Mouse (Mus musculus): ENCODE data around the gene Ddx17. TPM values are rescaled to one million over a fixed set of nuclear protein-coding genes. Genes with fewer than 3 reads are reported as not detected.
A peak's percentile ranks its signal among the peaks of the same experiment; 100 is the strongest.

Ddx17 gene
- polyA plus RNA-seq, 1 experiment from 2014 or later = 109 TPM

GRCm38 (mm10) chr15:79548226-79548625 lies 1.7 kb upstream of the Ddx17 start:
- Histone ChIP-seq H3K9me3 (ENCODE audit: control insufficient read depth, low read length) (no peaks in the 10 kb centered on the region), H3K4me2 (ENCODE audit: low read depth, low read length, severe bottlenecking) (no peak overlapping the region), H3K27me3 (ENCODE audit: control insufficient read depth, insufficient read depth, low read length) (no peaks in the 10 kb centered on the region), H3K4me1 (replicated peaks; ENCODE audit: control insufficient read depth, insufficient read depth, low read length) (peaks cover 9% of the 10 kb centered on the region), H3K4me3 (ENCODE audit: low read depth, low read length) (no peak overlapping the region), H3K27ac (ENCODE audit: low read depth, low read length) (no peak overlapping the region), H3K36me3 (ENCODE audit: control insufficient read depth, insufficient read depth, low read length) (peaks cover 4% of the 10 kb centered on the region), H3K9ac (ENCODE audit: low read length) (no peak overlapping the region)
- DNase-seq (ENCODE audit: low spot score) (no peak), ATAC-seq (replicated peaks; ENCODE audit: low FRiP score) (no peak)
- 93% methylated on average over 2 of the region's 2 CpGs for WGBS

GRCm38 (mm10) chr15:79547289-79547820 lies 814 bp upstream of the Ddx17 start:
- no peaks in the 10 kb centered on the region for H3K9me3 ChIP-seq (ENCODE audit: control insufficient read depth, low read length)
- H3K27me3 ChIP-seq (ENCODE audit: control insufficient read depth, insufficient read depth, low read length) = no peaks in the 10 kb centered on the region
- H3K4me3 ChIP-seq (ENCODE audit: low read depth, low read length) = peak overlapping the region; percentile 96
- ATAC-seq (replicated peaks; ENCODE audit: low FRiP score) (no peak; the same call in 1 of the 2 replicates), DNase-seq (ENCODE audit: low spot score) (no peak)
- WGBS = 83% methylated on average over 17 of the region's 17 CpGs
- peak overlapping the region; percentile 94 for H3K27ac ChIP-seq (ENCODE audit: low read depth, low read length)
- H3K36me3 ChIP-seq (ENCODE audit: control insufficient read depth, insufficient read depth, low read length) = peaks cover 11% of the 10 kb centered on the region
- H3K9ac ChIP-seq (ENCODE audit: low read length) = peak overlapping the region; percentile 99
- H3K4me1 ChIP-seq (replicated peaks; ENCODE audit: control insufficient read depth, insufficient read depth, low read length) = peaks cover 9% of the 10 kb centered on the region
- H3K4me2 ChIP-seq (ENCODE audit: low read depth, low read length, severe bottlenecking) = peak overlapping the region; percentile 58

- Histone ChIP-seq H3K4me1 (replicated peaks; ENCODE audit: control insufficient read depth, insufficient read depth, low read length) (peaks cover 9% of the 10 kb centered on the region), H3K9me3 (ENCODE audit: control insufficient read depth, low read length) (no peaks in the 10 kb centered on the region), H3K9ac (ENCODE audit: low read length) (peak overlapping the region; percentile 99), H3K27ac (ENCODE audit: low read depth, low read length) (peak overlapping the region; percentile 93), H3K27me3 (ENCODE audit: control insufficient read depth, insufficient read depth, low read length) (no peaks in the 10 kb centered on the region), H3K36me3 (ENCODE audit: control insufficient read depth, insufficient read depth, low read length) (peaks cover 16% of the 10 kb centered on the region), H3K4me3 (ENCODE audit: low read depth, low read length) (peak overlapping the region; percentile 96), H3K4me2 (ENCODE audit: low read depth, low read length, severe bottlenecking) (peak overlapping the region; percentile 83)
- DNase-seq (ENCODE audit: low spot score) (no peak), ATAC-seq (replicated peaks; ENCODE audit: low FRiP score) (peak; percentile 68)
- under 1% methylated on average over 45 of the region's 52 CpGs for WGBS
Observed at GRCm38 (mm10) chr15:79545921-79546399, 581 bp downstream of the Ddx17 start.

GRCm38 (mm10) chr15:79545496-79545895 lies 1.0 kb downstream of the Ddx17 start:
- no peak for ATAC-seq (replicated peaks; ENCODE audit: low FRiP score)
- DNase-seq (ENCODE audit: low spot score) = no peak

GRCm38 (mm10) chr15:79543968-79544367 lies 2.6 kb downstream of the Ddx17 start:
- peak overlapping the region; percentile 12; the same call in 1 of the 2 replicates for H3K4me2 ChIP-seq (ENCODE audit: low read depth, low read length, severe bottlenecking)
- H3K36me3 ChIP-seq (ENCODE audit: control insufficient read depth, insufficient read depth, low read length) = peaks cover 19% of the 10 kb centered on the region
- no peak overlapping the region for H3K27ac ChIP-seq (ENCODE audit: low read depth, low read length)
- H3K9ac ChIP-seq (ENCODE audit: low read length) = no peak overlapping the region
- 94% methylated on average over 3 of the region's 3 CpGs for WGBS
- H3K4me3 ChIP-seq (ENCODE audit: low read depth, low read length) = no peak overlapping the region
- peaks cover 9% of the 10 kb centered on the region for H3K4me1 ChIP-seq (replicated peaks; ENCODE audit: control insufficient read depth, insufficient read depth, low read length)
- ATAC-seq (replicated peaks; ENCODE audit: low FRiP score) (no peak), DNase-seq (ENCODE audit: low spot score) (no peak)
- no peaks in the 10 kb centered on the region for H3K27me3 ChIP-seq (ENCODE audit: control insufficient read depth, insufficient read depth, low read length)
- H3K9me3 ChIP-seq (ENCODE audit: control insufficient read depth, low read length) = no peaks in the 10 kb centered on the region

More at GRCm38 (mm10) chr15:79545496-79545895, 1.0 kb downstream of the Ddx17 start:
- H3K4me1 ChIP-seq (replicated peaks; ENCODE audit: control insufficient read depth, insufficient read depth, low read length) = peaks cover 9% of the 10 kb centered on the region
- 10% methylated on average over 3 of the region's 3 CpGs for WGBS
- H3K9me3 ChIP-seq (ENCODE audit: control insufficient read depth, low read length) = no peaks in the 10 kb centered on the region
- H3K36me3 ChIP-seq (ENCODE audit: control insufficient read depth, insufficient read depth, low read length) = peaks cover 16% of the 10 kb centered on the region
- peak overlapping the region; percentile 99 for H3K9ac ChIP-seq (ENCODE audit: low read length)
- H3K27ac ChIP-seq (ENCODE audit: low read depth, low read length) = peak overlapping the region; percentile 93
- peak overlapping the region; percentile 83 for H3K4me2 ChIP-seq (ENCODE audit: low read depth, low read length, severe bottlenecking)
- H3K27me3 ChIP-seq (ENCODE audit: control insufficient read depth, insufficient read depth, low read length) = no peaks in the 10 kb centered on the region
- H3K4me3 ChIP-seq (ENCODE audit: low read depth, low read length) = peak overlapping the region; percentile 96

- Histone ChIP-seq H3K27me3 (ENCODE audit: control insufficient read depth, insufficient read depth, low read length) (no peaks in the 10 kb centered on the region), H3K27ac (ENCODE audit: low read depth, low read length) (no peak overlapping the region), H3K4me3 (ENCODE audit: low read depth, low read length) (no peak overlapping the region), H3K4me1 (replicated peaks; ENCODE audit: control insufficient read depth, insufficient read depth, low read length) (no peaks in the 10 kb centered on the region), H3K36me3 (ENCODE audit: control insufficient read depth, insufficient read depth, low read length) (peaks cover 35% of the 10 kb centered on the region), H3K4me2 (ENCODE audit: low read depth, low read length, severe bottlenecking) (no peak overlapping the region), H3K9me3 (ENCODE audit: control insufficient read depth, low read length) (no peaks in the 10 kb centered on the region), H3K9ac (ENCODE audit: low read length) (no peak overlapping the region)
- DNase-seq (ENCODE audit: low spot score) = no peak
- ATAC-seq (replicated peaks; ENCODE audit: low FRiP score) = no peak
- 95% methylated on average over 3 of the region's 3 CpGs for WGBS
Observed at GRCm38 (mm10) chr15:79533796-79534195, 12.7 kb downstream of the Ddx17 start.

GRCm38 (mm10) chr15:79529935-79530334 lies 16.6 kb downstream of the Ddx17 start:
- DNase-seq (ENCODE audit: low spot score) = no peak
- Histone ChIP-seq H3K4me3 (ENCODE audit: low read depth, low read length) (no peak overlapping the region), H3K27ac (ENCODE audit: low read depth, low read length) (no peak overlapping the region), H3K4me2 (ENCODE audit: low read depth, low read length, severe bottlenecking) (no peak overlapping the region), H3K9ac (ENCODE audit: low read length) (no peak overlapping the region), H3K27me3 (ENCODE audit: control insufficient read depth, insufficient read depth, low read length) (no peaks in the 10 kb centered on the region), H3K4me1 (replicated peaks; ENCODE audit: control insufficient read depth, insufficient read depth, low read length) (no peaks in the 10 kb centered on the region), H3K36me3 (ENCODE audit: control insufficient read depth, insufficient read depth, low read length) (peaks cover 31% of the 10 kb centered on the region), H3K9me3 (ENCODE audit: control insufficient read depth, low read length) (no peaks in the 10 kb centered on the region)
- WGBS = 86% methylated on average over 7 of the region's 7 CpGs
- 0 out of 2 replicates have a peak, but pooled peaks have one; percentile 11 for ATAC-seq (replicated peaks; ENCODE audit: low FRiP score)

GRCm38 (mm10) chr15:79527991-79528639 lies 18.4 kb downstream of the Ddx17 start:
- Histone ChIP-seq H3K27me3 (ENCODE audit: control insufficient read depth, insufficient read depth, low read length) (no peaks in the 10 kb centered on the region), H3K27ac (ENCODE audit: low read depth, low read length) (no peak overlapping the region), H3K4me1 (replicated peaks; ENCODE audit: control insufficient read depth, insufficient read depth, low read length) (no peaks in the 10 kb centered on the region), H3K9me3 (ENCODE audit: control insufficient read depth, low read length) (no peaks in the 10 kb centered on the region), H3K4me3 (ENCODE audit: low read depth, low read length) (no peak overlapping the region), H3K36me3 (ENCODE audit: control insufficient read depth, insufficient read depth, low read length) (peaks cover 25% of the 10 kb centered on the region), H3K9ac (ENCODE audit: low read length) (no peak overlapping the region), H3K4me2 (ENCODE audit: low read depth, low read length, severe bottlenecking) (no peak overlapping the region)
- DNase-seq (ENCODE audit: low spot score) = no peak
- no peak for ATAC-seq (replicated peaks; ENCODE audit: low FRiP score)
- 82% methylated on average over 5 of the region's 5 CpGs for WGBS

All from forebrain, embryonic 11.5 days (tissue).